Mouse (Mus musculus) T-cell, adult 2 months (primary cell): ENCODE measurements around the gene Ear10.
"Not testable (repeated sequence)": the region's sequence is repeated elsewhere in the genome, so short reads cannot be mapped to it uniquely, and the experiment has no call there.

ENCODE experiments used
- DNase-seq: peaks from one replicate; pipeline ENCODE4 v3.0.0; 2022; ENCODE audit warnings: low spot score

Ear10 gene

DNA sequence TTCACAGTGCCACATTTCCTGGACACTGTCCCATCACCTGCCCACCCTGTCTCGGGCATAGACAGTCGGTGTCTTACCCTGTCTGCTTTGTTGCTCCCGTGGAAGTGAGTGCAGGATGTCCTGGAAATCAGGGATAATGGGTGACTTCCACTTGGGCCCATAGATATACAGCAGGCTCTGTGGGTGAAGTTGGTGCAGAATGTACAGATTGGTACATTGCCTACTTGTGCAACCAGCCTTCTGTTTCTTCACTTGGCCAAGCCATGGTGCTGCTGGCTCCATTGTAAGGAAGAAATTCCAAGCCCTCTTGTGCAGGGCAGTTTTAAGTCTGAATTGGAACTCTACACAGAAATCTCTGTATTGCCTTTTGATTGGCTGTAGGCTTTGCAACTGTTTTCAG lies at the start of gene Ear10:
TSS of gene Ear10 (minus strand) at position 101 of the 400 bp plus-strand sequence.
- DNase-seq, result not testable (repeated sequence)

DNA sequence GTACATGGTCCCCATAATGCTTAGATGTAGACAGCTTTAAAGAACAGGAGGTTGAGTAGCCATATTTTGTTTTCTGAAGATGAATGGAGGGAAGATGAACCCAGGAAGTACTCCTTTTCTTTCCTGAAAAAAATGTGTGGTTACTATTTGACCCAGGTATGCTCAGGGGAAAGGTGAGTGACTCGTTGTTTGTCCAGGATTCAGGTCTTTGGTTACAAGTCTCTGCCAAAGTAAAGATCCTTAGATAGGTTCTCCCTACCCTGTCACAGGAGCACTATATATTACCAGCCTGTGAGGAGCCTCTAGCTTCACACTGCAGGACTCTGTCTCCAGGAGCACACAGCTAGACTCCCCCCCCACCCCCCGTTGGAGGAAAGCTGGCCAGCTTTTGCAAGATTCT lies 33.4 kb upstream of the Ear10 start, which contains the start of gene Ang5:
TSS of gene Ang5 (plus strand) at position 301 of the 400 bp plus-strand sequence.
- DNase-seq, result not testable (repeated sequence)

GRCm38 (mm10) chr14:43955074-43955473 lies 31.7 kb upstream of the Ear10 start:
- not testable (repeated sequence) for DNase-seq

- not testable (repeated sequence) for DNase-seq
These were observed 30.0 kb upstream of the Ear10 start for GRCm38 (mm10) chr14:43953382-43953781.

GRCm38 (mm10) chr14:43933399-43933798 lies 10.0 kb upstream of the Ear10 start:
- DNase-seq, result not testable (repeated sequence)

GRCm38 (mm10) chr14:43932991-43933390 lies 9.6 kb upstream of the Ear10 start:
- DNase-seq, result not testable (repeated sequence)

- not testable (repeated sequence) for DNase-seq
These were observed 2.1 kb upstream of the Ear10 start for GRCm38 (mm10) chr14:43925404-43925950.

GRCm38 (mm10) chr14:43924688-43925403 lies 1.5 kb upstream of the Ear10 start, which contains the start of gene Gm8113:
Gene Gm8113 (plus strand): TSS chr14:43925390.
- DNase-seq, result peak; percentile 27

GRCm38 (mm10) chr14:43918214-43918613 lies 5.1 kb downstream of the Ear10 start:
- not testable (repeated sequence) for DNase-seq

GRCm38 (mm10) chr14:43898577-43898976 lies 24.8 kb downstream of the Ear10 start:
- DNase-seq, result not testable (repeated sequence)

- DNase-seq, result not testable (repeated sequence)
These were observed 28.0 kb downstream of the Ear10 start for GRCm38 (mm10) chr14:43895357-43895756.

- not testable (repeated sequence) for DNase-seq
These were observed 32.1 kb downstream of the Ear10 start for GRCm38 (mm10) chr14:43891288-43891687.

DNA sequence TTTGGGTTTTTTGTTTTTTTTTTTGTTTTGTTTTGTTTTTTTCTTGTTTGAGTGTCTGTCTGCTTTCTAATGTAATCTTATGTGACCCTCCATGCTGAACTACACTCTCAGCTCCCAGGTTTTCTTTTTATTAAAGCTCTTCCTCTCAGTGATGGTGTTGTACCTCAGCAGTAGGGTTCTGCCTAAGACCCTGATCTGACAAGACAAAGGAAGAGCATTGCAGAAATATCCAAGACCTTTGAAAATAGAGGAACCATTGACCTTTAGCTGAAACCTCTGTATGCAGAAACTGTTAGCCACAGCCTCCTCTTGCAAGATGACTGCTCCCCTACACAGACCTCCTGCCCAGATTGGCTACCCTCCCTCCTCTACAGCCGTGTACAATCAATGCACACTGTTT lies 37.1 kb downstream of the Ear10 start:
- not testable (repeated sequence) for DNase-seq

- DNase-seq, result not testable (repeated sequence)
These were observed 43.3 kb downstream of the Ear10 start for GRCm38 (mm10) chr14:43879966-43880545.

DNA sequence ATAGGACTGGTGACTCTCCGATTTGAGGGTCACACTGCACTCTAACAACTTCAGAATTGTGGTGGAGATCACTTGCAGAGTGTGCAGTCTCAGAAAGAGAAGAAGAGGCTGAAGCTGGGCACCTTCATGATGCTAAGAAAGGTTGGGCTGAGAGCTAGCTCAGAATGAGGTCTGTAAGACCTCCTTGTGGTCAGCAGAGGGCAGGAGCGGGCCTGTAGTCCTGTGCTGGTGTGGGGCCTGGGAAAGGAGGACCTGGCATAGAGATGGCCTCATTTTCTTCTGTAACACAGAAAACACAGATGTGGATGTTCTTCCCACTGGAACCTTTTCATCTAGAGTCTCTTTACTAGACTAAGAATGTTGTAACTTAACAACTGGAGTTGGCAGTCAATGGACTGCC lies 45.6 kb downstream of the Ear10 start:
- not testable (repeated sequence) for DNase-seq

- not testable (repeated sequence) for DNase-seq
These were observed 47.9 kb downstream of the Ear10 start, which contains the start of gene Ear1 for GRCm38 (mm10) chr14:43875417-43875816. Gene Ear1 (minus strand): TSS chr14:43875517.

DNA sequence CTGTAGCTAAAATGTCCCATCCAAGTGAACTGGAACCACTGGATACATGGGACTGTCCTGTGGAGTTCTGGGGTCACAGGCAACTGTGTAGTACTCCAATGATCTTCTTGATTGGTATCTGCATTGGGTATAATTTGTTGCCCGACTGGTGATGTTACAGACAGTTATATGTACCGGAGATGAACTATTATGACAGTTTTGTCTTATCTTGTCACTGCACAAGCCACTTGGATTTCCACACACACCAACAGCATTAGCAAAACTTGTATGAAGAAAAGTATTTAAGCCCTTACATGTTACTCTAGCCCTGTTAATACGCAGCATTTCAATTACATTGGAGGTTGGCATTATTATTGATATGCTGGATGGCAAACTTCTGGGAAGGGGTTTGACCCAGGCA lies 48.5 kb downstream of the Ear10 start:
- DNase-seq, result not testable (repeated sequence)
